Mouse (Mus musculus) kidney, adult 2 months (tissue): ENCODE data around the gene Eral1. TPM values are rescaled to one million over a fixed set of nuclear protein-coding genes. Genes with fewer than 3 reads are reported as not detected.

Experiments
- DNase-seq: peaks from one replicate; pipeline ENCODE4 v3.0.0; 2021
- H3K27ac ChIP-seq: fragments of 200-500 bp; 2 replicates; pipeline ENCODE4 v1.5.1; 2012; ENCODE audit warnings: low read depth, low read length, control low read depth, inconsistent platforms; ENCODE audit not compliant: insufficient read depth
- H3K27me3 ChIP-seq: fragments of 200-500 bp; replicated peaks from 2 replicates; pipeline ENCODE4 v1.6.1; 2012; ENCODE audit warnings: mild to moderate bottlenecking, moderate library complexity, low read length, inconsistent platforms; ENCODE audit not compliant: control insufficient read depth, insufficient read depth
- H3K36me3 ChIP-seq: fragments of 200-500 bp; 2 replicates; pipeline ENCODE4 v1.6.1; 2012; ENCODE audit warnings: mild to moderate bottlenecking, moderate library complexity, low read length, inconsistent platforms; ENCODE audit not compliant: control insufficient read depth, insufficient read depth
- H3K4me1 ChIP-seq: fragments of 200-500 bp; 2 replicates; pipeline ENCODE4 v1.6.1; 2011; ENCODE audit warnings: low read length; ENCODE audit not compliant: control insufficient read depth, insufficient read depth
- H3K4me3 ChIP-seq: fragments of 200-500 bp; 2 replicates; pipeline ENCODE4 v1.5.1; 2011; ENCODE audit warnings: mild to moderate bottlenecking, low read depth, low read length, control low read depth; ENCODE audit not compliant: insufficient read depth
- CTCF ChIP-seq: fragments of 200-500 bp; conservative IDR thresholded peaks from 2 replicates; pipeline ENCODE4 v1.5.1; 2011; ENCODE audit warnings: low read depth, mild to moderate bottlenecking, control low read depth, low read length, moderate library complexity, mixed read lengths; ENCODE audit not compliant: insufficient read depth, insufficient read length
- POLR2A ChIP-seq: fragments of 200-500 bp; IDR thresholded peaks from one replicate; pipeline ENCODE4 v1.6.1; 2011; ENCODE audit warnings: low read depth, low read length, control low read depth
- WGBS: fragments of 180-500 bp; shearing (Covaris S2); methylation state at CpG from one replicate; pipeline ENCODE4 v1.1.7; 2018; 5-methylcytosine and 5-hydroxymethylcytosine counted together
- polyA plus RNA-seq: library from polyadenylated mRNA; depleted of rRNA; stranded (reverse); fragments of >200 nt; gene quantifications from 2 replicates; pipeline ENCODE4 v1.2.3, GENCODE M21; 2012

Gene Eral1
- polyA plus RNA-seq, 1 experiment = 39.1 TPM

DNA sequence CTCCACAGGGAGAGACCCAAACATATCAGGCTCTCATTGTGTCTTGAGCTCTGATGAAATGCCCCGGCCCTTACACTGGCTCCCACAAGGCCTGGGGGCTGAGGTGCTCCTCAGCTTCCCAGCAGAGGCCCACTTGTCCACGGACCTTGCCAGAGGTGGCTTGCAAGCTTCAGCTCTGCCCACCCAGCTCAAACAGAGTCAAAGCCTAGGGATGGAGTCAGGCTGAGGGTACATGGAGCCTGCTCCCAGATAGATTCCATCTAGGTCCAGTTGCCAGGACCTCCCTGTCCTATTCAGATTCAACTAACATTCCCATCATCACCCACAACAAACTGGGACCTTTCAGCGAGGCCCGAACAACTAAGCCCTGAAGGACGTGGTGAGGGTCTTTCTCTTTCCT is 8.2 kb downstream of the Eral1 start:
- Histone ChIP-seq H3K27ac (no peak overlapping the region), H3K4me1 (no peaks in the 10 kb centered on the region), H3K4me3 (no peak overlapping the region), H3K27me3 (no peaks in the 10 kb centered on the region), H3K36me3 (no peaks in the 10 kb centered on the region; the same call in 1 of the 2 replicates)
- TF ChIP-seq POLR2A = no peak
- no peak for TF ChIP-seq CTCF
- no peak for DNase-seq
- 93% methylated on average over 5 of the region's 5 CpGs for WGBS

DNA sequence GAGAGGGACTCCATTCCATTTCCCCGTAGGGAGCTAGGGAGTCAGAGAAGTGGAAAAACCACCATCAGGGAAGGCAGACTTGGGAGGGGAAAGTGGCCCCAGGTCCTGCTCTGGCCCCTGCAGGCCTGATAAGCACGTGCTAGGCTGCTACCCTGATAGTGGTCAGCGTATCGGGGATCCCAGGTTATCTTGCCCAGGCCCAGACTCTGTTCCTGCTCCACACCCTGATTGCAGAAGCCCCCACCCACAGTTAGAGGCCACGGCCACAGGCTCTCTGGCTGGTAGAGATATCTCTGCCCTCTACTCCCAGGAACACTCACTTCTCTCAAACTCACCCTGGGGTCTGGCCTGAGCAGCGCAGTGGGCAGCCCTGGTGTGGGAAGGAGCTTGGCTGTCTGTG is 10.5 kb downstream of the Eral1 start:
- no peak overlapping the region for H3K4me3 ChIP-seq
- H3K36me3 ChIP-seq = no peaks in the 10 kb centered on the region
- H3K4me1 ChIP-seq = no peaks in the 10 kb centered on the region
- TF ChIP-seq POLR2A (no peak), CTCF (no peak)
- no peak for DNase-seq
- WGBS = 87% methylated on average over 6 of the region's 6 CpGs
- H3K27ac ChIP-seq = no peak overlapping the region
- no peaks in the 10 kb centered on the region for H3K27me3 ChIP-seq

DNA sequence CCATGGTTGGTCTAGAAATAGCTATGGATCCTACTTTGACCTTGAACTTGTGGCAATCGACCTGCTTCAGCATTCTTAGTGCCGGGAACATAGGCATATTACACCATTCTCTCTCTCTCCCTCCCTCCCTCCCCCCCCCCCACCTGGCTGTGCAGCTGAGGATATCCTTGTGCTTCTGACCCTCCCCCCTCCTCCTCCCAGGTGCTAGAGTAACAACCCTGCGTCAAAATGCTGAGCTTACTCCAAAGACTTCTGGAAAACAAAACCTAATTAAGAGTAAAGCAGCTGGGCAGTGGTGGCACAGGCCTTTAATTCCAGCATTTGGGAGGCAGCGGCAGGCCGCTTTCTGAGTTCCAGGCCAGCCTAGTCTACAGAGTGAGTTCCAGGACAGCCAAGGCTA is 11.1 kb downstream of the Eral1 start:
- Histone ChIP-seq H3K27me3 (no peaks in the 10 kb centered on the region), H3K27ac (no peak overlapping the region), H3K4me3 (no peak overlapping the region), H3K36me3 (no peaks in the 10 kb centered on the region), H3K4me1 (no peaks in the 10 kb centered on the region)
- 73% methylated on average over 5 of the region's 5 CpGs for WGBS
- TF ChIP-seq CTCF (no peak), POLR2A (no peak)
- DNase-seq = no peak

DNA sequence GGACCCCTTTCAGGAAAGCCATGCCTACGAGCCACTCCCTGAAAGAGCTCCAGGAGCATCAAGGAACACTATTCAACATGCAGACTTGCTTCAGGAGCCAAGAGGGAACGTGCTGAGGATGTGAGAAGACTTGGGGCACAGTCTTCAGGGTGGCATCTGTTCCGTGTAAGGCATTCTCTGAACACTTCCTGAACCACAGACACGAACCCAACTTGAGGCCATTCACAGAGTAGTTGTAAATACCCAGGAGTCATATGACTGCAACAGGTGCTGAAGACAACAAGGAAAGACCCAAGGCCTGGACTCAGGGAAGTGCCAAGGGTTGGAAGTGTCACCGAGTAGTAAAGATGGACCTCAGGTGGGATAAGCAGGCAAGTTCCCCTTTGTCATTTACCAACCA is 12.6 kb downstream of the Eral1 start:
- Histone ChIP-seq H3K4me1 (no peaks in the 10 kb centered on the region), H3K4me3 (no peak overlapping the region), H3K27me3 (no peaks in the 10 kb centered on the region), H3K27ac (no peak overlapping the region), H3K36me3 (no peaks in the 10 kb centered on the region)
- 69% methylated on average over 5 of the region's 5 CpGs for WGBS
- TF ChIP-seq CTCF (no peak), POLR2A (no peak)
- DNase-seq = no peak

DNA sequence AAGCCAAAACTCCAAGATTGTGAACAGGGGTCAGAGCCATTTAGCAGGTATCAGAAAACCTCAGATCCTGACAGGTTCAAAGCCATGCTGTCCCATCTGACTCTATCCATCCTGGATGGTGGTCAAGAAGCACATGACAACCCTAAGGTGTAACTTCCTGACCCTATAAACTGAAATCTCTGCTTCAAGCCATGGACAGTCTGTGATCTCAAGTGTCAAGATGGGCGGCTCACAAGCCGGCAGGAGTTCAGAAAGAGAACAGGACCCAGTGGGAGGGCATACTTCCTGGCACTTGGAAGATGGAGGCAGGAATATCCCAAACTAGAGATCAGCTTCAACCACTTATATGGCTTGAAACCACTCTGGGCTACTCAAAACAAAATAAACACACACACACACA is 13.5 kb downstream of the Eral1 start:
- DNase-seq = no peak
- no peak for TF ChIP-seq POLR2A
- TF ChIP-seq CTCF = no peak
- WGBS = 49% methylated on average over 2 of the region's 2 CpGs

DNA sequence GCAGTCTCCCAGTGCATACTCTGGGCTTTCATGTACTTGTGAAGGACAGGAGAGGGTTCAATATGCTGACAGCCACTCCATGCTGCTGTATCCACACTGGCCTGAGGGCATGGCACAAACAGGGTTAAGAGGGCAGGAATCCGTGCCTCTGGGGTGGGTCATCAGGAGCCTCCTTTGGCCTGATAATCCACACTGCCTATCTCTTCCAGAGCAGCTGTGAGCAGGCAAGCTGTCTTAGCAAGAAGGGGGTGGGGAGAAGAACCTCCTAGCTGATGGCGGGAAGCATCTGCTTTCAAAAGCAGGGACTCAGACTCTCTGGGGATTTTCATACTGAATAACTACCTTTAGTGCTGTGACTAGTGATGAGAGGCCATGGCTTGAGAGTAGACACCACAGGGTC is 14.3 kb downstream of the Eral1 start:
- WGBS = 66% methylated on average over 2 of the region's 2 CpGs
- Histone ChIP-seq H3K27ac (no peak overlapping the region), H3K36me3 (no peaks in the 10 kb centered on the region), H3K27me3 (no peaks in the 10 kb centered on the region), H3K4me1 (no peaks in the 10 kb centered on the region), H3K4me3 (no peak overlapping the region)
- DNase-seq = no peak
- TF ChIP-seq POLR2A = no peak
- TF ChIP-seq CTCF = no peak

More for the DNA sequence above, 13.5 kb downstream of the Eral1 start:
- no peaks in the 10 kb centered on the region for H3K36me3 ChIP-seq
- no peaks in the 10 kb centered on the region for H3K27me3 ChIP-seq
- no peaks in the 10 kb centered on the region for H3K4me1 ChIP-seq
- no peak overlapping the region for H3K27ac ChIP-seq
- H3K4me3 ChIP-seq = no peak overlapping the region

DNA sequence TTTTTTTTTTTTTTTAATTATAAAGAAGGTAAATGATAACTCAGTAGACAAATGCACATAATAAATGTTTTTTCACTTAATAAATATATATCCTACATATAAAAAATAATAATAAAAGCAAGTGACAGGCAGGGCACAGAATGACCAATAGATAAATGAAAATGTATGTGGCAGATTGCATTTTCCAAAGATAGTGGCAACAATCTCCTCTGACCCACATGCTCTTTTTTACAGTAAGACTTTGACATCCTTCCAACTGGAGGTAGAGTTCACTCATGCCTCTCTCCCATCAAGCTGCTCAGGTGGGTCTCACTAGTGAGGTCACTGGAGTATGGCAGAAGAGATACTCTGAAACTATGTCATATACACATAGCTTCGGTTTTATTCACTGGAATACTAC is 17.6 kb downstream of the Eral1 start:
- no peak overlapping the region for H3K4me3 ChIP-seq
- no peak overlapping the region for H3K27ac ChIP-seq
- H3K4me1 ChIP-seq = no peaks in the 10 kb centered on the region
- TF ChIP-seq POLR2A = no peak
- TF ChIP-seq CTCF = no peak
- no peak for DNase-seq
- WGBS = 74% methylated on average over 1 of the region's 1 CpGs
- no peaks in the 10 kb centered on the region for H3K27me3 ChIP-seq
- no peaks in the 10 kb centered on the region for H3K36me3 ChIP-seq
